Mouse (Mus musculus): ENCODE results near the gene Nckap5l.

Nckap5l gene

DNA sequence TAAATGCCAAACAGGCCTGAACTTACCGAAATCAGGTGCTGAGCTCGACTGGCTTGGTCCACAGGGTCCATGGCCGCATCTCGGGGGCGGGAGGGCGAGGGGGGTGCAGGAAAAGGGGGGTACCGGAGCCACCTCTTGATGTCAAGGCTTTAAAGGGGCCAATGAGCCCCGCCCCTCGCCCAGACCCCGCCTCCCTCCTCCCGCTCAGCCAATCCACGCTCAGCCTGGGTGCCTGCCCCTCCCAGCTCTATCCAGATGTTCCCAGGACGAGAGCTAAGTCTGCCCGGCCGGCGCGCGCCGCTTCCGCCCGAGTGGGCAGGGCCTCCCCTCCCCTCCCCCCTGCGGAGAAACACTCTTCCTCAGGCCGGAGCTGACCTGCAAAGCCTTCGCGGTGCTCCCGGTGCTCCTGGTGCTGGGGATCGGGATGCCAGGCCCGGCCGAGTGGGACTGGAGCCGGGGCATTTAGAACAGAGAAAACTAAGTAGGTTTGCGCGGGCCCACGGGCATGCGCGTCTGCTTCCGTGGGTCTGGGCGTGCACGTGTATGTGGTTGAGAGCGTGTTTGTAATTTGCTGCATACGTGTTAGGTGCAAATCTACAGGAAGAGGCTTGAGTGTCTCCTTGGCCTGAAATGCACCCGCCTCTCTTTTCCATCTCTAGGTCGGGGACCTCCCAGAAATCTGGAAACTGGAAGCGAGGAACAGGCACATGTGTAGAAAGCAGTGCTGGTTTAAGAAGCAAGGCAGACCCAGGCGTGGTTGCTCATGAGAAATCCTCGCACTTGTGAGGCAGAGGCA is at the start of gene Nckap5l:
TSS of gene Nckap5l (minus strand) at position 143 of the 796 bp plus-strand sequence.
- in situ Hi-C loops (cut with MboI, MseI), result loop anchor here (5.0 kb wide), 1 partner anchor 716 kb away; no protein-coding TSS in a partner anchor

GRCm38 (mm10) chr15:99505324-99506095 is 48.0 kb upstream of the Nckap5l start:
- in situ Hi-C loops (cut with MboI, MseI), result no loop called here

- in situ Hi-C loops (cut with MboI, MseI), result no loop called here
Measured at GRCm38 (mm10) chr15:99503256-99503655, 45.7 kb upstream of the Nckap5l start.

GRCm38 (mm10) chr15:99502311-99502831 is 44.8 kb upstream of the Nckap5l start:
- in situ Hi-C loops (cut with MboI, MseI), result no loop called here

DNA sequence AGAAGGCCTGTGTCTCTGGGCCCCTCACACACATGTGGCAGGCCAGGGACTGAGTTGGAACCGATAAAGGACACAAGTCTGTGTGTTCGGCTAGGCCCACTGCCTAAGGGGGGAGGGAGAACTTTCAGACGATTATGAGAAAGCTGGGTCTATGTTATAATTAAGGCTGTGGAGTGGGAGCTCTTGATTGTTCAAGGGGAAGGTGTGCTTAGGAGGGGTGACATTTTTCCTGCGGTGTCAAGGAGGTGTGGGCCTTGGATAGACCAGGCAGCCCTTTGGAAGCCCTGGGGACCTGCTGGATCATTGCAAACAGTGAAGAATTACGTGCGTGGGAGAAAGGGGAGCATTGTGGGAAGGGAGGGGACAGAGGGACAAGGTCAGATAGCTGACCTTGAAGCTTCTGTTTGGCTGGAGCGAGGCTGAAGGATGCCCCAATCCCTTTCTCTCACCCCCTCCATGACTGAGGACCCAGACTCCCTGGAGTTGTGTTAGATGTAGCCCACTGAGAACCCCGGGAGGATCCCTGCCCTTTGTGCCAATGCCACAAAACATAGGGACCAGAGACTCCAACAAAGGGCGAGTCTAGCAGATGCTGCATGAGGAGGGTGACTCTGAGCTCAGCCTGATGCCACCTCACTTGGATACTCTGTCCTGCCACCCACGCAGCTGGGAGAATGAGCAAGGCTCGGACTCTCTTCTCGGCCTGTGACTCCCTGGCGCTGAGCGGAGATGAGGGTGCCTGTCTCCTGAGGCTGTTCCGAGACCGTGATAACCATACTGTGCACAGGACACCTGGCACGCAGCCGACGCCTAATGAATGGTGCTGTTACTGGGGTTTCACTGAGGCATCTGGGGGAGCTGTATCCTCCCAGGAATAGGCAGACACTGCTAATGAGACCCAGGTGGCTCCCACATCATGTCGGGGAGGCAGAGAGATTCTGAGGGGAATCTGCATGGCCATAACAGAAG is 44.0 kb upstream of the Nckap5l start:
- in situ Hi-C loops (cut with MboI, MseI), result no loop called here

- in situ Hi-C loops (cut with MboI, MseI), result no loop called here
Measured at GRCm38 (mm10) chr15:99500320-99500719, 42.8 kb upstream of the Nckap5l start.

DNA sequence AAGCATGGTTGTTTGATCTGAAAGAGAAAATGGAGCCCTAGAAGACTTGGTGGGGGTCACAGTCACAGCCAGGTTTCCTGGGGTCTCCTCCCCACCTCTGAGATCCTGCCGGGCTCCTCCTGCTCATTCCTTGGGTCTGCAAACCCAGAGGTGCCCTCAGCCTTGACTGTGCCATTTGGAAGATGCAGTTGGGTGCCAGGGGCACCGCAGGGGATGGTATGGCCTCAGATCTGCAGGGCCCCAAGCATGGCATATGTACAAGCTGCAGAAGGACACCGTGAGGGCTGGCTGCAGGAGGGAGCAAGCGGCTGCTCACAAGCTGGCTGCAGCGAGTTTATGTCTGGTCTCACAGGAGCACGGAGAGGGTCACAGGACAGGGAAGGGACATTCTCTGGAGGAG is 42.2 kb upstream of the Nckap5l start:
- in situ Hi-C loops (cut with MboI, MseI), result loop anchor here (5.0 kb wide), 1 partner anchor 173 kb away; the partner anchor contains the start of gene Asic1

DNA sequence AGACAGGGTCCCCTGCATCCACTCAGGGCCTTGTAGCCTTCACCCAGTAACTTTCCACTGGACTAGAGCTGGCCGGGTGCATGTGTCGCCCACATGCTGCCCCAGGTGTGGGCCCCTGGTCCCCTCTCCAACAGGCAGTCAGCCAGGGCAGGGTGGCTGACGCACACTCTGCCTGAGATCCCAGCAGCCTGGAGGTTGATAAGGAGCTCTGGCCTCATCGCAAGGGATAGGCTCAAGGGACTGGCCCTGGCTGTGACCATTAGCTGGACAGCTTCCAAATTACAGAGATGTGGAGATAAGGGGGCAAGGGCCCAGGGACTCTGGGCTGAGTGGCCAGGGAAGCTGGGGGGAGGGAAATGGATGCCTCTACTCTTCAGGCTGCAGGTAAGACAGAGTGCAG is 41.2 kb upstream of the Nckap5l start:
- in situ Hi-C loops (cut with MboI, MseI), result loop anchor here (5.0 kb wide), 1 partner anchor 174 kb away; the partner anchor contains the start of gene Asic1

DNA sequence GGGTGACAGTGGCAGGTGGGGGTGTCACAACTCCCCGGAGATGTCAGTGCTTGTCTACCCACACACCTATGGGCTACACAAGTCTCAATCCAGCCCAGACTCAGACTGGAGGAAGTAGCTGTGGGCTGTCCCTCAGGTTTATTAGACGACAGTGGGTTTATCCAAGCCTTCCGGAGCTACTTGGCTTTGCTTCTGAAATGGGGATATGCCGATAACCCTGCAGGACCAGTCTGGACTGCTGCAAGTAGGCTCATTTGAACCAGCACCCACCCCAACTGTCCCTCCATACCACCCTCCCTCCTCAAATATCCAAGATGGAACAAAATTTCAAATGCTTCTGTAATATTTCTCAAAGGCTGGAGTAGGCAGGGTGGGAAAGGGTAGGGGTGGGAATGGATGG is 40.8 kb upstream of the Nckap5l start:
- in situ Hi-C loops (cut with MboI, MseI), result loop anchor here (5.0 kb wide), 1 partner anchor 174 kb away; the partner anchor contains the start of gene Asic1

GRCm38 (mm10) chr15:99497527-99498242 is 40.1 kb upstream of the Nckap5l start:
- in situ Hi-C loops (cut with MboI, MseI), result loop anchor here (5.0 kb wide), 1 partner anchor 175 kb away; the partner anchor contains the start of gene Asic1

- in situ Hi-C loops (cut with MboI, MseI), result loop anchor here (5.0 kb wide), 1 partner anchor 175 kb away; the partner anchor contains the start of gene Asic1
Measured at GRCm38 (mm10) chr15:99497061-99497460, 39.5 kb upstream of the Nckap5l start.

- in situ Hi-C loops (cut with MboI, MseI), result no loop called here
Measured at GRCm38 (mm10) chr15:99484745-99485144, 27.2 kb upstream of the Nckap5l start.

DNA sequence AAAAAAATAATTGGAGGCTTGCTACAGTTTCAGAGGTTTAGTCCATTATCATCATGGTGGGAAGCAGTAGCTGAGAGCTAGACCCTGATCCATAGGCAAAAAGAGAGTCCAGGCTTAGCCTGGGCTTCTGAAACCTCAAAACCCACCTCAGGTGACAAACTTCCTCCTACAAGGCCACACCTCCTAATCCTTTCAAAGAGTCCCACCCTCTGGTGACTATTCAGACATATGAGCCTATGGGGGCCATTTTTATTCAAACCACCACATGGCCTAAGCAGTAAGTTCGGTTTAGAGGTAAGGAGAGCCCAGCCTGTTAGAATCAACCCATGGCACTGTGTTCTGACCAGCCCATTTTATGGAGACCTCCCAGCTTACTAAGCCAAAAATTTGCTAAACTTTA is 18.3 kb upstream of the Nckap5l start:
- in situ Hi-C loops (cut with MboI, MseI), result no loop called here

- in situ Hi-C loops (cut with MboI, MseI), result no loop called here
Measured at GRCm38 (mm10) chr15:99474576-99474926, 17.0 kb upstream of the Nckap5l start, which contains the start of gene Bcdin3d. Gene Bcdin3d, minus strand, starts transcription at chr15:99474730.

- in situ Hi-C loops (cut with MboI, MseI), result no loop called here
Measured at GRCm38 (mm10) chr15:99473801-99474575, 16.4 kb upstream of the Nckap5l start.

- in situ Hi-C loops (cut with MboI, MseI), result no loop called here
Measured at GRCm38 (mm10) chr15:99472972-99473371, 15.4 kb upstream of the Nckap5l start.

DNA sequence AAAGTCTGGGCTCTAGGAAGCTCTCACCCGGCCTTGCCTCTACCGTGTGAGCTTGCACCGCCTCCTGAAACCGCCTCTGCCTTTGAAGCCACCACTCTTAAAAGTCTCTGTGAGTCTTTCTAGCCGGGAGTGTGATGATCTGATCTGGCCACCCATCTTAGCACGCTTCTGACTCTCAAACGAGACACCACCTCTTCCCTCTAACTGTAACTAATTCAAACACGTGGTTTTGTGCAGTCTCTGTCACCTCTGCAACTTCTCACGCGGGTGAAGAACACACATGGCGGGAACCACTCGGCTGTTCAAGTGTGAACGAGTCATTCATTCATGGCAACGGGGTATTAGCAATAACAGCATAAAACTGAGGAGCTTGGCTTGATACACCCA is 14.1 kb upstream of the Nckap5l start:
- in situ Hi-C loops (cut with MboI, MseI), result no loop called here

GRCm38 (mm10) chr15:99470971-99471676 is 13.6 kb upstream of the Nckap5l start:
- in situ Hi-C loops (cut with MboI, MseI), result no loop called here

GRCm38 (mm10) chr15:99470224-99470761 is 12.7 kb upstream of the Nckap5l start:
- in situ Hi-C loops (cut with MboI, MseI), result no loop called here

Data from regulatory T cell (primary cell).